Mouse (Mus musculus): ENCODE measurements around the gene Cluh.

- TF ChIP-seq POLR2A (IDR thresholded peaks at IDR 0.05; ENCODE audit: borderline replicate concordance, low read depth, low read length), result no peak
- no peak for TF ChIP-seq CTCF (IDR thresholded peaks at IDR 0.05; ENCODE audit: low read depth, low read length)
Observed at GRCm38 (mm10) chr11:74625333-74625732, 24.0 kb upstream of the Cluh start.

Measured in bone marrow macrophage, adult 2 months (primary cell).